Mouse (Mus musculus) embryonic facial prominence, embryonic 10.5 days (tissue): ENCODE measurements at regions not wholly inside any gene's neighbourhood (a gene's known extent, or its start where the extent isn't known, plus 50 kb on each side); places are given as distances from the start of the nearest gene placed in this dataset.
A peak's percentile ranks its signal among the peaks of the same experiment; 100 is the strongest.

Source experiments
- DNase-seq: peaks from one replicate; pipeline ENCODE4 v3.0.0-alpha.2; 2017; ENCODE audit warnings: low spot score
- H3K27ac ChIP-seq: fragments of 300-500 bp; sonication (generic); replicated peaks from 2 replicates; pipeline ENCODE4 v1.5.1; 2016; ENCODE audit warnings: mild to moderate bottlenecking
- H3K27me3 ChIP-seq: fragments of 300-500 bp; sonication (generic); replicated peaks from 2 replicates; pipeline ENCODE4 v1.6.1; 2016; ENCODE audit warnings: low read depth, mild to moderate bottlenecking; ENCODE audit not compliant: poor library complexity, severe bottlenecking
- H3K36me3 ChIP-seq: fragments of 300-500 bp; sonication (generic); replicated peaks from 2 replicates; pipeline ENCODE4 v1.6.1; 2016; ENCODE audit warnings: mild to moderate bottlenecking, moderate library complexity
- H3K4me1 ChIP-seq: fragments of 300-500 bp; sonication (generic); 2 replicates; pipeline ENCODE4 v1.6.1; 2016
- H3K4me3 ChIP-seq: fragments of 300-500 bp; sonication (generic); 2 replicates; pipeline ENCODE4 v1.5.1; 2016; ENCODE audit warnings: mild to moderate bottlenecking, moderate library complexity
- H3K9me3 ChIP-seq: fragments of 300-500 bp; sonication (generic); 2 replicates; pipeline ENCODE4 v1.6.1; 2016; ENCODE audit warnings: mild to moderate bottlenecking
- WGBS: fragments of 180-500 bp; shearing (Covaris S2); methylation state at CpG from one replicate; pipeline ENCODE4 v1.1.7; 2016; 5-methylcytosine and 5-hydroxymethylcytosine counted together

GRCm38 (mm10) chr12:109973598-109973997 lies 305.3 kb upstream of the Dio3 start:
- Histone ChIP-seq H3K4me3 (no peak overlapping the region), H3K36me3 (no peaks in the 10 kb centered on the region), H3K27me3 (no peaks in the 10 kb centered on the region), H3K4me1 (peaks cover 25% of the 10 kb centered on the region; the same call in 1 of the 2 replicates), H3K9me3 (no peaks in the 10 kb centered on the region), H3K27ac (no peak overlapping the region)
- 82% methylated on average over 4 of the region's 4 CpGs for WGBS
- no peak for DNase-seq

- peaks cover 19% of the 10 kb centered on the region; the same call in 1 of the 2 replicates for H3K4me1 ChIP-seq
- no peak overlapping the region for H3K27ac ChIP-seq
- H3K9me3 ChIP-seq = no peaks in the 10 kb centered on the region
- H3K36me3 ChIP-seq = no peaks in the 10 kb centered on the region
- no peak for DNase-seq
- H3K4me3 ChIP-seq = no peak overlapping the region
- WGBS = 84% methylated on average over 17 of the region's 17 CpGs
- H3K27me3 ChIP-seq = no peaks in the 10 kb centered on the region
Measured at GRCm38 (mm10) chr12:109975176-109975972, 303.5 kb upstream of the Dio3 start.

- H3K9me3 ChIP-seq = no peaks in the 10 kb centered on the region
- WGBS = 88% methylated on average over 11 of the region's 11 CpGs
Measured at GRCm38 (mm10) chr12:109984651-109985050, 294.2 kb upstream of the Dio3 start.

GRCm38 (mm10) chr12:109993410-109993809 lies 285.5 kb upstream of the Dio3 start:
- WGBS = 89% methylated on average over 7 of the region's 7 CpGs
- no peak overlapping the region for H3K4me3 ChIP-seq
- H3K36me3 ChIP-seq = no peaks in the 10 kb centered on the region
- H3K4me1 ChIP-seq = no peaks in the 10 kb centered on the region
- no peaks in the 10 kb centered on the region for H3K27me3 ChIP-seq
- 0 out of 2 replicates have a peak, but pooled peaks cover 6% of the 10 kb centered on the region for H3K9me3 ChIP-seq
- DNase-seq = no peak
- H3K27ac ChIP-seq = no peak overlapping the region

More at GRCm38 (mm10) chr12:109984651-109985050, 294.2 kb upstream of the Dio3 start:
- no peak overlapping the region for H3K27ac ChIP-seq
- no peak overlapping the region for H3K4me3 ChIP-seq
- DNase-seq = no peak
- no peaks in the 10 kb centered on the region for H3K27me3 ChIP-seq
- no peaks in the 10 kb centered on the region for H3K4me1 ChIP-seq
- no peaks in the 10 kb centered on the region for H3K36me3 ChIP-seq

- WGBS = 89% methylated on average over 2 of the region's 2 CpGs
- H3K4me3 ChIP-seq = no peak overlapping the region
- no peaks in the 10 kb centered on the region for H3K36me3 ChIP-seq
- H3K27me3 ChIP-seq = no peaks in the 10 kb centered on the region
- H3K9me3 ChIP-seq = no peaks in the 10 kb centered on the region
- DNase-seq = no peak
- H3K4me1 ChIP-seq = no peaks in the 10 kb centered on the region
- H3K27ac ChIP-seq = no peak overlapping the region
Measured at GRCm38 (mm10) chr12:110002717-110003116, 276.2 kb upstream of the Dio3 start.

GRCm38 (mm10) chr12:110009136-110009535 lies 269.7 kb upstream of the Dio3 start:
- Histone ChIP-seq H3K4me1 (no peaks in the 10 kb centered on the region), H3K27me3 (no peaks in the 10 kb centered on the region), H3K4me3 (no peak overlapping the region), H3K27ac (no peak overlapping the region), H3K9me3 (no peaks in the 10 kb centered on the region), H3K36me3 (no peaks in the 10 kb centered on the region)
- DNase-seq = no peak
- WGBS = 48% methylated on average over 4 of the region's 4 CpGs

GRCm38 (mm10) chr12:110020541-110021470 lies 258.1 kb upstream of the Dio3 start:
- Histone ChIP-seq H3K36me3 (no peaks in the 10 kb centered on the region), H3K27ac (peak overlapping the region; percentile 11; the same call in 1 of the 2 replicates), H3K9me3 (no peaks in the 10 kb centered on the region), H3K4me3 (no peak overlapping the region), H3K4me1 (peaks cover 41% of the 10 kb centered on the region), H3K27me3 (no peaks in the 10 kb centered on the region; the same call in 1 of the 2 replicates)
- WGBS = 64% methylated on average over 19 of the region's 19 CpGs
- DNase-seq = no peak

GRCm38 (mm10) chr12:110021690-110022089 lies 257.2 kb upstream of the Dio3 start:
- DNase-seq = no peak
- Histone ChIP-seq H3K4me1 (peaks cover 50% of the 10 kb centered on the region), H3K27me3 (peaks cover 1% of the 10 kb centered on the region; the same call in 1 of the 2 replicates), H3K27ac (no peak overlapping the region), H3K4me3 (no peak overlapping the region), H3K9me3 (no peaks in the 10 kb centered on the region), H3K36me3 (no peaks in the 10 kb centered on the region)
- 86% methylated on average over 12 of the region's 12 CpGs for WGBS

GRCm38 (mm10) chr12:110022631-110023030 lies 256.2 kb upstream of the Dio3 start:
- Histone ChIP-seq H3K36me3 (no peaks in the 10 kb centered on the region), H3K27me3 (peaks cover 11% of the 10 kb centered on the region; the same call in 1 of the 2 replicates), H3K4me3 (no peak overlapping the region), H3K4me1 (peaks cover 58% of the 10 kb centered on the region), H3K9me3 (no peaks in the 10 kb centered on the region), H3K27ac (no peak overlapping the region)
- 69% methylated on average over 6 of the region's 6 CpGs for WGBS
- no peak for DNase-seq

- Histone ChIP-seq H3K9me3 (no peaks in the 10 kb centered on the region), H3K27me3 (peaks cover 12% of the 10 kb centered on the region; the same call in 1 of the 2 replicates), H3K36me3 (no peaks in the 10 kb centered on the region), H3K27ac (no peak overlapping the region), H3K4me3 (no peak overlapping the region), H3K4me1 (peaks cover 65% of the 10 kb centered on the region)
- WGBS = 62% methylated on average over 11 of the region's 11 CpGs
- DNase-seq = peak; percentile 49
Measured at GRCm38 (mm10) chr12:110023192-110024101, 255.4 kb upstream of the Dio3 start.

GRCm38 (mm10) chr12:110024295-110024694 lies 254.6 kb upstream of the Dio3 start:
- Histone ChIP-seq H3K36me3 (no peaks in the 10 kb centered on the region), H3K4me3 (no peak overlapping the region), H3K4me1 (peaks cover 70% of the 10 kb centered on the region), H3K27me3 (peaks cover 12% of the 10 kb centered on the region; the same call in 1 of the 2 replicates), H3K27ac (no peak overlapping the region), H3K9me3 (no peaks in the 10 kb centered on the region)
- DNase-seq = no peak
- 91% methylated on average over 9 of the region's 9 CpGs for WGBS

- no peak for DNase-seq
- Histone ChIP-seq H3K4me3 (no peak overlapping the region), H3K36me3 (no peaks in the 10 kb centered on the region), H3K9me3 (no peaks in the 10 kb centered on the region), H3K27me3 (peaks cover 16% of the 10 kb centered on the region), H3K27ac (no peak overlapping the region), H3K4me1 (peaks cover 69% of the 10 kb centered on the region)
- 92% methylated on average over 7 of the region's 7 CpGs for WGBS
Measured at GRCm38 (mm10) chr12:110025171-110025570, 253.7 kb upstream of the Dio3 start.
